Mouse (Mus musculus): ENCODE results near the gene Ttbk1. TPM values are rescaled to one million over a fixed set of nuclear protein-coding genes. Genes with fewer than 3 reads are reported as not detected.

The Ttbk1 gene
- polyA plus RNA-seq, 1 experiment from 2014 or later: 0.13 TPM

DNA sequence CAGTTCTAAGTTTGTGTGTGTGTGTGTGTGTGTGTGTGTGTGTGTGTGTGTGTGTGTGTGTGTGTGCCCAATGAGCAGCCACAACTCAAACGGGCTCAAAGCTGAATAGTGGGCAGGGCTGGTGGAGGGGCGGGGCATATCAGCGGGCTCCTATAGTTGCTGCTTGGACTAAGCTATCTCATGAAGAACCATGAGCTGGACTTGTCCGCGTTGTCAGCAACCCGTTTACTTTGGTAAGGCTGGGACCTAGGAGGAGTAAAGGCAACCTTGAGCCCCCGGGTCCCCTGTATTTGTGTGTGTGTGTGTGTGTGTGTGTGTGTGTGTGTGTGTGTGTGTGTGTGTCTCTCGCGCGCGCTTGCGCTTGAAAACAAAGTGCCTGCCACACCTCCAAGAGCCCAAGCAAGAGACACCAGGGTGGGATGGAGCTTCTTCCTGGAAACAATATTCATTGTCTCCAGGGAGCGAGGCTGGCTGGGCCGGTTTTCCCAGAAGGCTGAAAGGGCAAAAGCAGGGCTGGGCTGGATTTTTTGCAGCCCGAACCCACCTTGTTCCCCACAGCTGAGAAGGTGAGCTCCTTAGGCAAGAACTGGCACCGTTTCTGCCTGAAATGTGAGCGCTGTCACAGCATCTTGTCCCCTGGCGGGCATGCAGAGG, 58.6 kb downstream of the Ttbk1 start, which contains the start of gene Crip3:
TSS of gene Crip3 (plus strand) at position 166 of the 654 bp plus-strand sequence.
- ATAC-seq (ENCODE audit: low FRiP score, low TSS enrichment) (peak; percentile 39; the same call in 1 of the 2 replicates), DNase-seq (ENCODE audit: low spot score) (peak; percentile 54)
- TF ChIP-seq CTCF (IDR thresholded peaks at IDR 0.05; ENCODE audit: low read depth) (no peak), EP300 (optimal IDR thresholded peaks at IDR 0.05) (no peak)
- Histone ChIP-seq H3K4me1 (replicated peaks; ENCODE audit: control insufficient read depth, insufficient read depth) (peaks cover 2% of the 10 kb centered on the region; the same call in 1 of the 2 replicates), H3K27me3 (ENCODE audit: control insufficient read depth, insufficient read depth, low read length) (no peaks in the 10 kb centered on the region), H3K36me3 (ENCODE audit: control insufficient read depth, insufficient read depth, low read length) (no peaks in the 10 kb centered on the region), H3K4me2 (replicated peaks; ENCODE audit: low read depth) (peak within 1 kb of the TSS; percentile 44), H3K4me3 (ENCODE audit: low read depth, low read length) (peak within 1 kb of the TSS; percentile 6; the same call in 1 of the 2 replicates), H3K9me3 (ENCODE audit: control insufficient read depth, low read length) (no peaks in the 10 kb centered on the region), H3K27ac (replicated peaks) (no peak within 1 kb of the TSS), H3K9ac (ENCODE audit: low read length) (no peak within 1 kb of the TSS)
- WGBS: 20% methylated on average over 18 of the region's 18 CpGs

DNA sequence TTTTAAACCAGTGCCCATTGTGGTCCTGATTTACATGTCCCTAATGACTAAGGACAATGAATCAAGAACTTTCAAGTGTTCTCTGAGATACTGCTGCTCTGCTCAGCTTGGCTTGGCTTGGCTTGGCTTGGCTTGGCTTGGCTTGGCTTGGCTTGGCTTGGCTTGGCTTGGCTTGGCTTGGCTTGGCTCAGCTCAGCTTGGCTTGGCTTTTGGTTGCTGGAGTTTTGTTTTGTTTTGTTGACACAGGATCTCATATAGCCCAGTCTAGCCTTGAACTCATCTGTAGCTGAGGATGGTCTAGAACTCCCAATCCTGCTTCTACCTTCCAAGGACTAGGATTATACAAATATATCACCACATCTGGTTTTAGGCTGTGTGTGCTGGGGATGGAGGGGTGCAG, 61.0 kb downstream of the Ttbk1 start:
- H3K9me3 ChIP-seq (ENCODE audit: control insufficient read depth, low read length): no peaks in the 10 kb centered on the region
- no peak overlapping the region for H3K4me3 ChIP-seq (ENCODE audit: low read depth, low read length)
- H3K36me3 ChIP-seq (ENCODE audit: control insufficient read depth, insufficient read depth, low read length): no peaks in the 10 kb centered on the region
- no peaks in the 10 kb centered on the region for H3K4me1 ChIP-seq (replicated peaks; ENCODE audit: control insufficient read depth, insufficient read depth)
- DNase-seq (ENCODE audit: low spot score) (no peak), ATAC-seq (ENCODE audit: low FRiP score, low TSS enrichment) (no peak)
- no peak overlapping the region for H3K4me2 ChIP-seq (replicated peaks; ENCODE audit: low read depth)
- no peaks in the 10 kb centered on the region for H3K27me3 ChIP-seq (ENCODE audit: control insufficient read depth, insufficient read depth, low read length)
- H3K9ac ChIP-seq (ENCODE audit: low read length): no peak overlapping the region
- TF ChIP-seq CTCF (IDR thresholded peaks at IDR 0.05; ENCODE audit: low read depth) (no peak), EP300 (optimal IDR thresholded peaks at IDR 0.05) (no peak)
- no peak overlapping the region for H3K27ac ChIP-seq (replicated peaks)

DNA sequence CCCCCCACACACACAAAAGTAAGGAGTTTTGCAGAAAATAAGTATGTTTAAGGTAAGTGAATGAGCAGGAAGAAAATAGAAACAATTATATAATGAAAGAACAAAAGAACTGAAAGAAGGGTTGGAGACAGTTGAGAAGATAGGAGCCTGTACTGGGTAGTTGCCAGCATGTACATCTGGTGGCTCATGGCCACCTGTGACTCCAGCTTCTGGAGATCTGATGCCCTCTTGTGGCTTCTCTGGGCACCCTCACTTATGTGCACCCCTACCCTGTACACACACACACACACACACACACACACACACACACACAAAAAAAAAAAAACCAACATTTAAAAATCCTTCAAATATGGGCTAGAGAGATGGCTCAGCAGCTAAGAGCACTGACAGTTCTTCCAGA, 67.8 kb downstream of the Ttbk1 start:
- TF ChIP-seq EP300 (optimal IDR thresholded peaks at IDR 0.05): no peak
- peak; percentile 16; the same call in 1 of the 2 replicates for TF ChIP-seq CTCF (IDR thresholded peaks at IDR 0.05; ENCODE audit: low read depth)
- Histone ChIP-seq H3K27me3 (ENCODE audit: control insufficient read depth, insufficient read depth, low read length) (no peaks in the 10 kb centered on the region), H3K36me3 (ENCODE audit: control insufficient read depth, insufficient read depth, low read length) (no peaks in the 10 kb centered on the region), H3K4me3 (ENCODE audit: low read depth, low read length) (no peak overlapping the region), H3K4me2 (replicated peaks; ENCODE audit: low read depth) (no peak overlapping the region), H3K27ac (replicated peaks) (no peak overlapping the region), H3K9me3 (ENCODE audit: control insufficient read depth, low read length) (no peaks in the 10 kb centered on the region), H3K4me1 (replicated peaks; ENCODE audit: control insufficient read depth, insufficient read depth) (no peaks in the 10 kb centered on the region), H3K9ac (ENCODE audit: low read length) (no peak overlapping the region)
- ATAC-seq (ENCODE audit: low FRiP score, low TSS enrichment) (no peak), DNase-seq (ENCODE audit: low spot score) (no peak)

DNA sequence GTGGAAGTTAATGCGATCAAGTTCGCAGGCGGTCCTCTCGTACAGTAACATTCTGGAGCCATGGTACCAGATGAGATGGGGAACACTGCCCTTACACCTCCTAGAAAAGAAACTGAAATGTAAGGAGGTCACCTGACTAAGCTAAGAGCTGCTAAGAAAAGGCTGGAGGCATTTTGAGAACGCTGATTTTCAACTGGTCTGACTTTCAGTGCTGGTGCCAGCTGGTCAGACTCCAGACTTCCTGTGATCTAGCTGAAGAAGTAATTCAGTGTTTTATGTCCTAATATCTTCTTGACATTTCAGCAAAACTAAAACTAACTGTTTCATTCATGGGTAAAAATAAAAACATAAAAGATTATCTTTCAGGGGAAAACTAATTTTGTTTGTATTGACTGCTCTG, 68.8 kb downstream of the Ttbk1 start:
- TF ChIP-seq EP300 (optimal IDR thresholded peaks at IDR 0.05) (no peak), CTCF (IDR thresholded peaks at IDR 0.05; ENCODE audit: low read depth) (no peak)
- H3K9me3 ChIP-seq (ENCODE audit: control insufficient read depth, low read length): no peaks in the 10 kb centered on the region
- no peak overlapping the region for H3K4me2 ChIP-seq (replicated peaks; ENCODE audit: low read depth)
- 67% methylated on average over 5 of the region's 5 CpGs for WGBS
- H3K9ac ChIP-seq (ENCODE audit: low read length): no peak overlapping the region
- no peak overlapping the region for H3K4me3 ChIP-seq (ENCODE audit: low read depth, low read length)
- H3K4me1 ChIP-seq (replicated peaks; ENCODE audit: control insufficient read depth, insufficient read depth): no peaks in the 10 kb centered on the region
- no peaks in the 10 kb centered on the region for H3K27me3 ChIP-seq (ENCODE audit: control insufficient read depth, insufficient read depth, low read length)
- DNase-seq (ENCODE audit: low spot score) (no peak), ATAC-seq (ENCODE audit: low FRiP score, low TSS enrichment) (no peak)
- no peak overlapping the region for H3K27ac ChIP-seq (replicated peaks)
- no peaks in the 10 kb centered on the region for H3K36me3 ChIP-seq (ENCODE audit: control insufficient read depth, insufficient read depth, low read length)

DNA sequence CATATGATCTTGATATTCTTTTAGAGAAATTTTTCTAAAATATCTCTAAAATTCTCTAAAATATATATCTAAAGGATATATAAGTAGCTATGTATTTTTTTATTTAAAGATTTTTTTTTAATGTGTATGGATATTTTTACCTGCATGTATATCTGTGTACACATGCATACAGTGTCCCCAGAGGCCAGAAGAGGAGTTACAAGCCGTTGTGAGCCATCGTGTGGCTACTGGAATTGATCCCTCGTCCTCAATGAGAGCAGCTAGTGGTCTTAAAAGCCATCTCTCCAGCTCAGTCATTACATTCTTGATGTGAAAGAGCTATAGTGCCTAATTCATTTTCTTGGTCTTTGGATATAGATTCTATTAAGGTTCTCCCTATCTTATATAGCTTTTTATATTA, 79.0 kb downstream of the Ttbk1 start:
- Histone ChIP-seq H3K9me3 (ENCODE audit: control insufficient read depth, low read length) (no peaks in the 10 kb centered on the region), H3K9ac (ENCODE audit: low read length) (no peak overlapping the region), H3K4me1 (replicated peaks; ENCODE audit: control insufficient read depth, insufficient read depth) (no peaks in the 10 kb centered on the region), H3K27ac (replicated peaks) (no peak overlapping the region), H3K4me3 (ENCODE audit: low read depth, low read length) (no peak overlapping the region), H3K4me2 (replicated peaks; ENCODE audit: low read depth) (no peak overlapping the region), H3K36me3 (ENCODE audit: control insufficient read depth, insufficient read depth, low read length) (peaks cover 35% of the 10 kb centered on the region), H3K27me3 (ENCODE audit: control insufficient read depth, insufficient read depth, low read length) (no peaks in the 10 kb centered on the region)
- ATAC-seq (ENCODE audit: low FRiP score, low TSS enrichment) (no peak), DNase-seq (ENCODE audit: low spot score) (no peak)
- WGBS: 33% methylated on average over 3 of the region's 3 CpGs
- TF ChIP-seq CTCF (IDR thresholded peaks at IDR 0.05; ENCODE audit: low read depth): peak; percentile 64
- TF ChIP-seq EP300 (optimal IDR thresholded peaks at IDR 0.05): no peak

DNA sequence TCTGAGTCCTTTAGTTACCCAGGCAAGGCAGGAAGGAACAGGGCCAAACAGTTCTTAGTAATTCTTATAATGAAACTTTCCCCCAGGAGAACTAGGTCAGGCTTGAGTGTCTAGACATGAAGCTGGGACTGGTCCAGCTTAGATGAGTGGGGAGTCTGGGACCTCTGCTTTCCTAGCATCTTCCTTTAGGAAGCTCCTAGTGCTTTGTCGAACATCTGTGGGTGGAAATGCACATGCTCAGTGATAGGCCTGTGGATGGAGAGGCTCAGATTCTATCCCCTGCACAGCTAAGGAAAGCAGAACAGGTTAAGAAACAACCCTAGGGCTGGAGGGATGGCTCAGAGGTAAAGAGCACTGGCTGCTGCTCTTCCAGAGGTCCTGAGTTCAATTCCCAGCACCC, 92.8 kb downstream of the Ttbk1 start:
- Histone ChIP-seq H3K4me1 (replicated peaks; ENCODE audit: control insufficient read depth, insufficient read depth) (no peaks in the 10 kb centered on the region), H3K9me3 (ENCODE audit: control insufficient read depth, low read length) (no peaks in the 10 kb centered on the region), H3K4me3 (ENCODE audit: low read depth, low read length) (no peak overlapping the region), H3K27me3 (ENCODE audit: control insufficient read depth, insufficient read depth, low read length) (no peaks in the 10 kb centered on the region), H3K27ac (replicated peaks) (no peak overlapping the region), H3K4me2 (replicated peaks; ENCODE audit: low read depth) (no peak overlapping the region), H3K9ac (ENCODE audit: low read length) (no peak overlapping the region), H3K36me3 (ENCODE audit: control insufficient read depth, insufficient read depth, low read length) (peaks cover 11% of the 10 kb centered on the region)
- TF ChIP-seq CTCF (IDR thresholded peaks at IDR 0.05; ENCODE audit: low read depth) (no peak), EP300 (optimal IDR thresholded peaks at IDR 0.05) (no peak)
- WGBS: 83% methylated on average over 1 of the region's 1 CpGs
- ATAC-seq (ENCODE audit: low FRiP score, low TSS enrichment): no peak
- no peak for DNase-seq (ENCODE audit: low spot score)
